Mouse (Mus musculus): ENCODE data around the gene Pfkfb2.

GRCm38 (mm10) chr1:130761597-130761996 is 32.5 kb upstream of the Pfkfb2 start:
- TF ChIP-seq CTCF (IDR thresholded peaks at IDR 0.05; ENCODE audit: low read depth) (no peak), EP300 (IDR thresholded peaks at IDR 0.05; ENCODE audit: low read depth) (peak; percentile 68)

All from liver, postnatal 0 days (tissue).